Mouse (Mus musculus) MEL (cell line): Measurements from ENCODE around the gene Hmcn2. TPM values are rescaled to one million over a fixed set of nuclear protein-coding genes. Genes with fewer than 3 reads are reported as not detected.
A peak's percentile ranks its signal among the peaks of the same experiment; 100 is the strongest.

ENCODE experiments used
- DNase-seq: peaks from one replicate; pipeline ENCODE4 v3.0.0; 2011; ENCODE audit warnings: low read depth, low spot score
- H3K27ac ChIP-seq: 2 replicates; pipeline ENCODE4 v1.5.1; 2012; ENCODE audit warnings: low read depth, mild to moderate bottlenecking, control low read depth, low read length, moderate library complexity; ENCODE audit not compliant: control insufficient read depth
- H3K27me3 ChIP-seq, 2 experiments: fragments of 150-350 bp in 1 of 2; sonication (generic) in 1 of 2; 2 replicates each; pipeline ENCODE4 v1.6.1; 2012; ENCODE audit warnings: low read length in 2 of 2, mild to moderate bottlenecking in 2 of 2, improper control_type of control experiment in 1 of 2, moderate library complexity in 1 of 2; ENCODE audit not compliant: insufficient read depth in 2 of 2, control insufficient read depth in 1 of 2
- H3K36me3 ChIP-seq, 2 experiments: 2 replicates each; pipeline ENCODE4 v1.6.1; 2012 to 2014; ENCODE audit warnings: low read length in 2 of 2, improper control_type of control experiment in 1 of 2, inconsistent platforms in 1 of 2, mild to moderate bottlenecking in 1 of 2; ENCODE audit not compliant: insufficient read depth in 2 of 2, control insufficient read depth in 1 of 2
- H3K4me1 ChIP-seq, 2 experiments: fragments of 150-350 bp in 1 of 2; sonication (generic) in 1 of 2; 2 replicates each; pipeline ENCODE4 v1.6.1; 2012; ENCODE audit warnings: low read length in 2 of 2, improper control_type of control experiment in 1 of 2, mild to moderate bottlenecking in 1 of 2; ENCODE audit not compliant: insufficient read depth in 2 of 2, control insufficient read depth in 1 of 2
- H3K4me3 ChIP-seq, 2 experiments: fragments of 150-350 bp in 1 of 2; sonication (generic) in 1 of 2; 2 replicates each; pipeline ENCODE4 v1.5.1; 2012; ENCODE audit warnings: low read depth in 2 of 2, low read length in 2 of 2, mild to moderate bottlenecking in 2 of 2, moderate library complexity in 2 of 2, control low read depth in 1 of 2, improper control_type of control experiment in 1 of 2; ENCODE audit not compliant: control insufficient read depth in 1 of 2, insufficient read depth in 1 of 2
- H3K79me2 ChIP-seq: 2 replicates; pipeline ENCODE4 v1.6.1; 2012; ENCODE audit warnings: mild to moderate bottlenecking, low read length, moderate library complexity; ENCODE audit not compliant: control insufficient read depth, poor library complexity, insufficient read depth
- H3K9ac ChIP-seq: 2 replicates; pipeline ENCODE4 v1.6.1; 2012; ENCODE audit warnings: low read depth, mild to moderate bottlenecking, control low read depth, low read length, moderate library complexity; ENCODE audit not compliant: control insufficient read depth, poor library complexity, severe bottlenecking
- H3K9me3 ChIP-seq: fragments of 150-350 bp; sonication (generic); replicated peaks from 2 replicates; pipeline ENCODE4 v1.6.1; 2012; ENCODE audit warnings: mild to moderate bottlenecking, low read length, improper control_type of control experiment, moderate library complexity; ENCODE audit not compliant: insufficient read depth
- CHD1 ChIP-seq: IDR thresholded peaks from 2 replicates; pipeline ENCODE4 v1.6.1; 2012; ENCODE audit warnings: low read depth, mild to moderate bottlenecking, inconsistent platforms, low read length, improper control_type of control experiment
- EP300 ChIP-seq, 2 experiments: IDR thresholded peaks; 2 replicates each; pipeline ENCODE4 v1.6.1; 2011; ENCODE audit warnings: improper control_type of control experiment in 2 of 2, low read length in 2 of 2, low read depth in 1 of 2, mild to moderate bottlenecking in 1 of 2
- ETS1 ChIP-seq: IDR thresholded peaks from 2 replicates; pipeline ENCODE4 v1.6.1; 2012; ENCODE audit warnings: low read depth, mild to moderate bottlenecking, inconsistent platforms, low read length, improper control_type of control experiment, moderate library complexity
- GATA1 ChIP-seq: IDR thresholded peaks from 2 replicates; pipeline ENCODE4 v1.6.1; 2011; ENCODE audit warnings: low read depth, low read length, improper control_type of control experiment
- KAT2A ChIP-seq: conservative IDR thresholded peaks from 2 replicates; pipeline ENCODE4 v1.6.1; 2012; ENCODE audit warnings: low read depth, low read length, improper control_type of control experiment, inconsistent platforms
- MAFK ChIP-seq: IDR thresholded peaks from 2 replicates; pipeline ENCODE4 v1.6.1; 2011; ENCODE audit warnings: low read depth, mild to moderate bottlenecking, low read length, improper control_type of control experiment, borderline replicate concordance
- MAX ChIP-seq: IDR thresholded peaks from 2 replicates; pipeline ENCODE4 v1.6.1; 2011; ENCODE audit warnings: low read length, improper control_type of control experiment
- MAZ ChIP-seq: IDR thresholded peaks from 2 replicates; pipeline ENCODE4 v1.6.1; 2012; ENCODE audit warnings: low read depth, mild to moderate bottlenecking, inconsistent platforms, low read length, improper control_type of control experiment
- NELFE ChIP-seq: IDR thresholded peaks from 2 replicates; pipeline ENCODE4 v1.6.1; 2011; ENCODE audit warnings: low read depth, low read length, improper control_type of control experiment
- NRF1 ChIP-seq: IDR thresholded peaks from 2 replicates; pipeline ENCODE4 v1.6.1; 2014; ENCODE audit warnings: low read depth, mild to moderate bottlenecking, inconsistent platforms, low read length, improper control_type of control experiment, moderate library complexity; ENCODE audit not compliant: poor library complexity, insufficient read depth, severe bottlenecking
- POLR2A ChIP-seq, 2 experiments: IDR thresholded peaks; 2 replicates each; pipeline ENCODE4 v1.6.1; 2011 to 2012; ENCODE audit warnings: low read length in 2 of 2, mild to moderate bottlenecking in 2 of 2, control low read depth in 1 of 2, improper control_type of control experiment in 1 of 2, low read depth in 1 of 2, moderate library complexity in 1 of 2; ENCODE audit not compliant: control insufficient read depth in 1 of 2, insufficient read depth in 1 of 2, poor library complexity in 1 of 2
- POLR2AphosphoS5 ChIP-seq: IDR thresholded peaks from 2 replicates; pipeline ENCODE4 v1.6.1; 2012; ENCODE audit warnings: low read depth, borderline replicate concordance, mild to moderate bottlenecking, inconsistent platforms, low read length, moderate library complexity, mixed read lengths
- RCOR1 ChIP-seq: IDR thresholded peaks from 2 replicates; pipeline ENCODE4 v1.6.1; 2012; ENCODE audit warnings: low read depth, mild to moderate bottlenecking, inconsistent platforms, low read length, improper control_type of control experiment
- SMC3 ChIP-seq: IDR thresholded peaks from 2 replicates; pipeline ENCODE4 v1.6.1; 2011; ENCODE audit warnings: low read depth, low read length, improper control_type of control experiment
- TAL1 ChIP-seq: IDR thresholded peaks from 2 replicates; pipeline ENCODE4 v1.6.1; 2012; ENCODE audit warnings: mild to moderate bottlenecking, inconsistent platforms, low read length, moderate library complexity, mixed read lengths
- UBTF ChIP-seq: IDR thresholded peaks from 2 replicates; pipeline ENCODE4 v1.6.1; 2012; ENCODE audit warnings: low read depth, mild to moderate bottlenecking, inconsistent platforms, low read length, improper control_type of control experiment, moderate library complexity, borderline replicate concordance; ENCODE audit not compliant: insufficient read depth
- ZC3H11A ChIP-seq: IDR thresholded peaks from 2 replicates; pipeline ENCODE4 v1.6.1; 2012; ENCODE audit warnings: low read depth, mild to moderate bottlenecking, inconsistent platforms, low read length, improper control_type of control experiment
- ZMIZ1 ChIP-seq: IDR thresholded peaks from 2 replicates; pipeline ENCODE4 v1.6.1; 2012; ENCODE audit warnings: low read depth, mild to moderate bottlenecking, inconsistent platforms, low read length, improper control_type of control experiment, moderate library complexity
- ZNF384 ChIP-seq: IDR thresholded peaks from 2 replicates; pipeline ENCODE4 v1.6.1; 2012; ENCODE audit warnings: low read depth, mild to moderate bottlenecking, inconsistent platforms, low read length, improper control_type of control experiment
- polyA plus RNA-seq, 2 experiments: library from polyadenylated mRNA; stranded (reverse) in 1 of 2; unstranded in 1 of 2; fragments of >175 nt in 1 of 2; fragments of >200 nt in 1 of 2; gene quantifications; 2 replicates each; pipeline versions ENCODE4 v1.2.1 to v1.2.4; 2012; ENCODE audit warnings: low replicate concordance in 2 of 2, low read depth in 1 of 2; ENCODE audit not compliant: insufficient read length in 2 of 2, insufficient read depth in 1 of 2, missing spikeins in 1 of 2
- total RNA-seq: library from RNA; depleted of rRNA; stranded (reverse); fragments of 300-350 nt; gene quantifications from 2 replicates; pipeline ENCODE4 v1.2.3, GENCODE M21; 2012

Gene Hmcn2
- total and polyA plus RNA-seq, 3 experiments = 0.18 TPM; not detected in 2

GRCm38 (mm10) chr2:31458460-31458859 lies 144.2 kb downstream of the Hmcn2 start:
- Histone ChIP-seq H3K9ac (no peak overlapping the region), H3K9me3 (no peaks in the 10 kb centered on the region), H3K36me3 (no peaks in the 10 kb centered on the region; a peak in 1 of 4 replicates), H3K4me3 (no peak overlapping the region), H3K4me1 (peaks cover 7 to 17% of the 10 kb centered on the region in 2 experiments; a peak in 3 of 4 replicates), H3K79me2 (no peaks in the 10 kb centered on the region)
- no peak for DNase-seq
- TF ChIP-seq EP300 (IDR thresholded peaks at IDR 0.05; ENCODE audit: low read depth in 1 of 2, low read length in 2 of 2) = no peak
- no peak for TF ChIP-seq POLR2AphosphoS5
- no peak for TF ChIP-seq SMC3
- TF ChIP-seq ZC3H11A = no peak
- TF ChIP-seq MAZ = no peak
- no peak for TF ChIP-seq MAFK
- TF ChIP-seq, all 39 proteins: peak for 0
- Histone ChIP-seq H3K27me3 (no peaks in the 10 kb centered on the region; a peak in 1 of 4 replicates), H3K27ac (no peak overlapping the region)

- DNase-seq = peak; percentile 54
- H3K27ac ChIP-seq = no peak overlapping the region
- H3K9me3 ChIP-seq = no peaks in the 10 kb centered on the region
- H3K36me3 ChIP-seq = no peaks in the 10 kb centered on the region; a peak in 1 of 4 replicates
- TF ChIP-seq ZNF384 (no peak), UBTF (no peak), MAZ (no peak), ZMIZ1 (no peak), EP300 (IDR thresholded peaks at IDR 0.05; ENCODE audit: low read depth in 1 of 2, low read length in 2 of 2) (no peak), MAX (no peak), RCOR1 (no peak), TAL1 (no peak), NELFE (no peak), POLR2A (IDR thresholded peaks at IDR 0.05; ENCODE audit: control insufficient read depth in 1 of 2, insufficient read depth in 1 of 2, low read depth in 1 of 2, low read length in 2 of 2, poor library complexity in 1 of 2) (no peak), KAT2A (no peak), GATA1 (no peak), NRF1 (no peak), ZC3H11A (no peak), CHD1 (no peak), ETS1 (no peak)
- H3K27me3 ChIP-seq = no peaks in the 10 kb centered on the region; a peak in 1 of 4 replicates
- no peaks in the 10 kb centered on the region for H3K79me2 ChIP-seq
- peak overlapping the region; percentile 66 for H3K9ac ChIP-seq
- H3K4me3 ChIP-seq = peak overlapping the region; percentile 46 to 56
- peaks cover 7 to 24% of the 10 kb centered on the region in 2 experiments for H3K4me1 ChIP-seq
Measured at GRCm38 (mm10) chr2:31458989-31459936, 145.0 kb downstream of the Hmcn2 start.
